Mouse (Mus musculus): ENCODE data around the gene Ogg1. TPM values are rescaled to one million over a fixed set of nuclear protein-coding genes. Genes with fewer than 3 reads are reported as not detected.
A peak's percentile ranks its signal among the peaks of the same experiment; 100 is the strongest.

Gene Ogg1
- polyA plus RNA-seq, 1 experiment from 2014 or later: 17.3 TPM

GRCm38 (mm10) chr6:113336852-113337620 lies 10.3 kb downstream of the Ogg1 start:
- Histone ChIP-seq H3K4me2 (replicated peaks; ENCODE audit: low read depth, low read length) (no peak overlapping the region), H3K36me3 (ENCODE audit: control insufficient read depth, insufficient read depth, low read length) (peaks cover 66% of the 10 kb centered on the region), H3K9me3 (ENCODE audit: control insufficient read depth, low read length) (no peaks in the 10 kb centered on the region), H3K27ac (ENCODE audit: low read depth, low read length) (no peak overlapping the region), H3K4me3 (ENCODE audit: low read length) (no peak overlapping the region), H3K27me3 (ENCODE audit: control insufficient read depth, insufficient read depth, low read length) (no peaks in the 10 kb centered on the region), H3K4me1 (ENCODE audit: control insufficient read depth, insufficient read depth, low read length) (peaks cover 17% of the 10 kb centered on the region), H3K9ac (ENCODE audit: low read depth, low read length) (no peak overlapping the region)
- no peak for ATAC-seq (ENCODE audit: low FRiP score, low TSS enrichment)
- WGBS: 71% methylated on average over 8 of the region's 8 CpGs

DNA sequence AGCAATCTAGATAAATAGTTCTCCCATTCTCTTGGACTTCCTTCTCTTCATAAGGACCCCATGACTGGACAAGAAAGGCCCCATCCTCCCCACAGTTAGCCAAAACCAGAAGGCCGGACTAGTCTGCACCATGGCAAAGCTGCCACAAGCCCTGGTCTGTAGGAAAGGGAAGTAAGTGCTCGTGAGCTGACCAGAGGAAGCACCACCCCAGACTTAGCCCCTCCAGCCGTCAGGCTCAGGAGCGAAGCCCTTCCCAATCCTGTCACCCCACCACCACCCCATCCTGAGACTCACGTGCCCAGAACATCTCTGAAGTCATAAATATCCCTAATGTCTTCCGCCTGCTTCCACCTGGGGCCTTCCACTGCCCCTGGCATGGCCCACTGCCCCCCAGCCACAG lies 14.8 kb downstream of the Ogg1 start:
- peaks cover 23% of the 10 kb centered on the region for H3K4me1 ChIP-seq (ENCODE audit: control insufficient read depth, insufficient read depth, low read length)
- 0 out of 2 replicates have a peak overlapping the region, but pooled peaks have one; percentile 2 for H3K4me3 ChIP-seq (ENCODE audit: low read length)
- no peaks in the 10 kb centered on the region for H3K9me3 ChIP-seq (ENCODE audit: control insufficient read depth, low read length)
- H3K27ac ChIP-seq (ENCODE audit: low read depth, low read length): peak overlapping the region; percentile 65; the same call in 1 of the 2 replicates
- peak overlapping the region; percentile 12; the same call in 1 of the 2 replicates for H3K9ac ChIP-seq (ENCODE audit: low read depth, low read length)
- H3K27me3 ChIP-seq (ENCODE audit: control insufficient read depth, insufficient read depth, low read length): no peaks in the 10 kb centered on the region
- H3K36me3 ChIP-seq (ENCODE audit: control insufficient read depth, insufficient read depth, low read length): peaks cover 37% of the 10 kb centered on the region
- H3K4me2 ChIP-seq (replicated peaks; ENCODE audit: low read depth, low read length): peak overlapping the region; percentile 70
- ATAC-seq (ENCODE audit: low FRiP score, low TSS enrichment): no peak
- 53% methylated on average over 6 of the region's 6 CpGs for WGBS

DNA sequence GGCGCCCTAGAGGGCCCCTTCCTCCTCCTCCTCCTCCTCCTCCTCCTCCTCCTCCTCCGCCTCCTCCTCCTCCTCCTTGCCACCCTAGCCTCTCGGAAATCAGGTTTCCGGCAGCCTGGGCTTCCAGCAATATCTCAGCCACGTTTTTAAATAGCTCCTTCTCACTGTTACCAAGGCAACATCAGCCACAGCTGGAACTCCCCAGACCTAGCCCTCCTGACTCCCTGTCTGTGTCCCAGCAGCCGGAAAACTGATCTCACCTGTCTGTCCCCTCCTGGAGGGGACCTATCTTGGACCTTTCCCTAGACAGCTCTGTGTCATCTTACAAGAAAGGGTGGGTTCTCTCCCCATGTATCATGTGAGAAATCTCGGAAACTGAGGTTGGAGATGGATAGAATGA lies 15.5 kb downstream of the Ogg1 start:
- WGBS: 14% methylated on average over 4 of the region's 7 CpGs
- Histone ChIP-seq H3K4me1 (ENCODE audit: control insufficient read depth, insufficient read depth, low read length) (peaks cover 23% of the 10 kb centered on the region), H3K4me3 (ENCODE audit: low read length) (peak overlapping the region; percentile 52; the same call in 1 of the 2 replicates), H3K27me3 (ENCODE audit: control insufficient read depth, insufficient read depth, low read length) (no peaks in the 10 kb centered on the region), H3K9me3 (ENCODE audit: control insufficient read depth, low read length) (no peaks in the 10 kb centered on the region), H3K27ac (ENCODE audit: low read depth, low read length) (peak overlapping the region; percentile 39; the same call in 1 of the 2 replicates), H3K4me2 (replicated peaks; ENCODE audit: low read depth, low read length) (peak overlapping the region; percentile 70), H3K36me3 (ENCODE audit: control insufficient read depth, insufficient read depth, low read length) (peaks cover 32% of the 10 kb centered on the region), H3K9ac (ENCODE audit: low read depth, low read length) (no peak overlapping the region)
- no peak for ATAC-seq (ENCODE audit: low FRiP score, low TSS enrichment)

- Histone ChIP-seq H3K36me3 (ENCODE audit: control insufficient read depth, insufficient read depth, low read length) (peaks cover 21% of the 10 kb centered on the region), H3K4me1 (ENCODE audit: control insufficient read depth, insufficient read depth, low read length) (peaks cover 23% of the 10 kb centered on the region), H3K27me3 (ENCODE audit: control insufficient read depth, insufficient read depth, low read length) (no peaks in the 10 kb centered on the region), H3K4me3 (ENCODE audit: low read length) (peak within 1 kb of the TSS; percentile 52), H3K4me2 (replicated peaks; ENCODE audit: low read depth, low read length) (peak within 1 kb of the TSS; percentile 70), H3K9me3 (ENCODE audit: control insufficient read depth, low read length) (no peaks in the 10 kb centered on the region), H3K27ac (ENCODE audit: low read depth, low read length) (peak within 1 kb of the TSS; percentile 48), H3K9ac (ENCODE audit: low read depth, low read length) (peak within 1 kb of the TSS; percentile 72)
- peak; percentile 90 for ATAC-seq (ENCODE audit: low FRiP score, low TSS enrichment)
- 15% methylated on average over 32 of the region's 32 CpGs for WGBS
Measured at GRCm38 (mm10) chr6:113343177-113344092, 16.7 kb downstream of the Ogg1 start, which contains the start of gene Camk1. Gene Camk1 (minus strand): TSS chr6:113343984.

GRCm38 (mm10) chr6:113344321-113344720 lies 17.5 kb downstream of the Ogg1 start:
- peaks cover 13% of the 10 kb centered on the region for H3K36me3 ChIP-seq (ENCODE audit: control insufficient read depth, insufficient read depth, low read length)
- no peaks in the 10 kb centered on the region for H3K9me3 ChIP-seq (ENCODE audit: control insufficient read depth, low read length)
- peak overlapping the region; percentile 70 for H3K4me2 ChIP-seq (replicated peaks; ENCODE audit: low read depth, low read length)
- 45% methylated on average over 2 of the region's 2 CpGs for WGBS
- no peak for ATAC-seq (ENCODE audit: low FRiP score, low TSS enrichment)
- no peak overlapping the region for H3K27ac ChIP-seq (ENCODE audit: low read depth, low read length)
- H3K4me3 ChIP-seq (ENCODE audit: low read length): peak overlapping the region; percentile 52; the same call in 1 of the 2 replicates
- peaks cover 23% of the 10 kb centered on the region for H3K4me1 ChIP-seq (ENCODE audit: control insufficient read depth, insufficient read depth, low read length)
- peak overlapping the region; percentile 72; the same call in 1 of the 2 replicates for H3K9ac ChIP-seq (ENCODE audit: low read depth, low read length)
- no peaks in the 10 kb centered on the region for H3K27me3 ChIP-seq (ENCODE audit: control insufficient read depth, insufficient read depth, low read length)

DNA sequence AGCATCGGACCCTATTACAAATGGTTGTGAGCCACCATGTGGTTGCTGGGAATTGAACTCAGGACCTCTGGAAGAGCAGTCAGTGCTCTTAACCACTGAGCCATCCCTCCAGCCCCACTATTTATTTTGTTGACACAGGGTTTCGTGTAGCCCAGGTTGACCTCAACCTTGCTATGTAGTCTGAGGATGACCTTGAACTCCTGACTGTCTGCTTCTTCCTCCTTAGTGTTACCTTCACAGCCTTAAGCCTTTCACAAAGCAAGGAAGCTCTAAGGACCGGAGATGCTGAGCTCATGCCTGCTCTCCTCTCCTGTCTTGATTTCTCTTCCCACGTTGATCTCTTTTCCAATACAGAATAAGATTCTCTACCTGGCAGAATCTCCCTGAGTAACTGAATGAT lies 20.1 kb downstream of the Ogg1 start:
- Histone ChIP-seq H3K27me3 (ENCODE audit: control insufficient read depth, insufficient read depth, low read length) (no peaks in the 10 kb centered on the region), H3K4me1 (ENCODE audit: control insufficient read depth, insufficient read depth, low read length) (peaks cover 12% of the 10 kb centered on the region), H3K9ac (ENCODE audit: low read depth, low read length) (no peak overlapping the region), H3K4me2 (replicated peaks; ENCODE audit: low read depth, low read length) (no peak overlapping the region), H3K4me3 (ENCODE audit: low read length) (no peak overlapping the region), H3K27ac (ENCODE audit: low read depth, low read length) (no peak overlapping the region), H3K36me3 (ENCODE audit: control insufficient read depth, insufficient read depth, low read length) (no peaks in the 10 kb centered on the region), H3K9me3 (ENCODE audit: control insufficient read depth, low read length) (no peaks in the 10 kb centered on the region)
- WGBS: 70% methylated on average over 4 of the region's 4 CpGs
- no peak for ATAC-seq (ENCODE audit: low FRiP score, low TSS enrichment)

DNA sequence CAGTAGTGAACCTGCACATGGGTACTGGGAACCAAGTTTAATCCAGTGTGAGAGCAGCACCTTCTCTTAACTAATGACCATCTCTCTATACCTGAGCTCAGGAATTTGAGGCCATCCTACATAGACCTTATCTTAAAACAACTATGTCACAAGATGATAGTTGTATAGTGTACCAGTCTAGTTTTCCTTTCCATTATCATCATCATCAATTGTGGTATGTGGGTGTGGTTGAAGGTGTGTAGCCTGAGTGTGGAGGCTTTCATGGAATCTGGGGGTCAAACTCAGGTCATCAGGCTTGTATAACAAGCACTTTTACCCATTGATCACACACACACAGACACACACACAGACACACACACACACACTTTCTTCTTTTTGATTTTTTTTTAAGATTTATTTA lies 23.8 kb downstream of the Ogg1 start:
- Histone ChIP-seq H3K9ac (ENCODE audit: low read depth, low read length) (no peak overlapping the region), H3K4me3 (ENCODE audit: low read length) (no peak overlapping the region), H3K9me3 (ENCODE audit: control insufficient read depth, low read length) (no peaks in the 10 kb centered on the region), H3K4me2 (replicated peaks; ENCODE audit: low read depth, low read length) (no peak overlapping the region), H3K36me3 (ENCODE audit: control insufficient read depth, insufficient read depth, low read length) (no peaks in the 10 kb centered on the region), H3K4me1 (ENCODE audit: control insufficient read depth, insufficient read depth, low read length) (no peaks in the 10 kb centered on the region), H3K27me3 (ENCODE audit: control insufficient read depth, insufficient read depth, low read length) (no peaks in the 10 kb centered on the region), H3K27ac (ENCODE audit: low read depth, low read length) (no peak overlapping the region)
- no peak for ATAC-seq (ENCODE audit: low FRiP score, low TSS enrichment)

DNA sequence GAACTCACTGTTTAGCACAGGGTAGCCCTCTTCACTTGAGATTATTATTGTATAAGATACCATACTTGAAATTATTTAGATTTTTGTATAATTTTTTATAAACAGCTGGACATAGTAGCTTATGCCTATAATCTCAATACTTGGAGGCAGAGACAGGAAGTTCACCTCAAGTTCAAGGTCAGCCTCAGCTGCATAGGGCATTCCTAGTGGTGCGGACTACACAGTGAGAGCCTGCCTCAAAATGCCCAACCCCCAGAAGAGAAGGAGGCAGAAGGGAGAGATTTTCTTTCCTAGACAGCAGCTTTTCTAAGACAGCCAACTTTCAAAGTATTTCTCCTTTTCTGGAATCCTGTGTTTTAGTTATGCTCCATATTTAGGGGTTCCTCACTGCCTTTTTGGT lies 24.4 kb downstream of the Ogg1 start:
- no peaks in the 10 kb centered on the region for H3K9me3 ChIP-seq (ENCODE audit: control insufficient read depth, low read length)
- no peak for ATAC-seq (ENCODE audit: low FRiP score, low TSS enrichment)
- WGBS: 50% methylated on average over 1 of the region's 1 CpGs
- no peak overlapping the region for H3K4me2 ChIP-seq (replicated peaks; ENCODE audit: low read depth, low read length)
- no peaks in the 10 kb centered on the region for H3K36me3 ChIP-seq (ENCODE audit: control insufficient read depth, insufficient read depth, low read length)
- H3K4me3 ChIP-seq (ENCODE audit: low read length): no peak overlapping the region
- no peaks in the 10 kb centered on the region for H3K27me3 ChIP-seq (ENCODE audit: control insufficient read depth, insufficient read depth, low read length)
- no peaks in the 10 kb centered on the region for H3K4me1 ChIP-seq (ENCODE audit: control insufficient read depth, insufficient read depth, low read length)
- no peak overlapping the region for H3K27ac ChIP-seq (ENCODE audit: low read depth, low read length)
- no peak overlapping the region for H3K9ac ChIP-seq (ENCODE audit: low read depth, low read length)

Measured in kidney, embryonic 14.5 days (tissue).